Mouse (Mus musculus) fibroblast of lung, adult 2 months (primary cell): ENCODE measurements around the gene Cpsf4l.
"Not testable (repeated sequence)": the region's sequence is repeated elsewhere in the genome, so short reads cannot be mapped to it uniquely, and the experiment has no call there.

Source experiments
- DNase-seq: peaks from one replicate; pipeline ENCODE4 v3.0.0-alpha.2; 2011; ENCODE audit warnings: low read depth

The Cpsf4l gene

GRCm38 (mm10) chr11:113666648-113667047, 43.2 kb downstream of the Cpsf4l start:
- DNase-seq, result no peak

- no peak for DNase-seq
Observed at GRCm38 (mm10) chr11:113666205-113666604, 43.6 kb downstream of the Cpsf4l start.

DNA sequence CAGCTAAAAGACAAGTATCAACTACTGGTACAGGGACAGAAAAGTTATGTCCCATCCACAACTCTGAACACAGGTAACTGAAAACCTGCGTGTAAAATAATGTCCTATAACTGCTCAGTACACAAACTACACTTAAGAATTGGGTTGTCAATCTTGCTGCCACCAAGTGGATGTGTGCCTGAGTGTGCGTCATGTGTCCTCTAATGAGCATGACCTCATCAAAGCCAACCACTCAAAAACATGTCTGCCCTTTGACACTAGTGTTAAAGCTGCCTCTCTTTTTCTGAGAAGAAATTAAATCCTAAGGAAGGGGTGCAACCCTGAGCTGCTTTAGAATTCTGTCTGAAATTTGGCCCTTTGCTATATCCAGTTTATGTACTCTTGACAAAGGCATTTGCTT, 45.5 kb downstream of the Cpsf4l start:
- DNase-seq, result no peak

- DNase-seq, result no peak
Observed at GRCm38 (mm10) chr11:113661835-113662351, 47.9 kb downstream of the Cpsf4l start.

DNA sequence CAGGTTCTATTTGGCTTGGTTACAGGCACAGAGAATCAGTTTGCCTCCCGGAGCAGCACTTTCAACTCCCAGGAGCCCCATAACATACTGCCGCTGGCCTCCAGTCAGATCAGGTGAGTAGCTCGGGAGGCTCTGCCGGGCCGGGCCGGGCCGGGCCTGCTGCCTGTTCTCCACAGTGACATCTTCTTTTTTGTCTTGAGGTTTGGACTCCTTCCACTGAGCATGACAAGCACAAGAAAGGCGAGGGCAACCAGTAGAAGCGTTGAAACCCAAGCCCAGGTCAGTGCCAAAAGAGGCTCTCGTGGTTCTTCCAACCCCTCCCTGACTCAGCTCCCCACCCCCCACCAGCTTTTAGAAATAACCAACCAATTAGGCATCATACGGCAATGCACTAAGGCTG, 48.9 kb downstream of the Cpsf4l start:
- no peak for DNase-seq

GRCm38 (mm10) chr11:113660213-113660612, 49.6 kb downstream of the Cpsf4l start:
- DNase-seq, result not testable (repeated sequence)

- DNase-seq, result no peak
Observed at GRCm38 (mm10) chr11:113658763-113659162, 51.1 kb downstream of the Cpsf4l start.

DNA sequence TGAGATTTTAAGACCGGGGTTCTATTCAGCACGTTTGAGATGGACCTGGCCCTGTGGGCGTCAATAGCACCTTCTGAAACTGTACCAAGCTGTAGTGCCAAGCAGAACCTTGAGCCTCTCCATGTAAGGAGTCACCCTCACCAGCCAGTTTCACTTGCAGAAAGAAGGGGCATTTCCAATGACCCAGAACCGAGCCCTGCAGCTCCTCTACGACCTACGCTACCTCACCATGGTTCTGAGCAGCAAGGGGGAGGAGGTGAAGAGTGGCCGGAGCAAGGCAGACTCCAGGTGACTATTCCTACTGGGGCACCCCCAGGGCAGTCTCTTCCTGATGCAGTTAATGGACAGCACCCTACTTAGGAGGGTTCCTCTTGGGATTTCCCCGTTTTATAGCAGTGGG, 51.5 kb downstream of the Cpsf4l start:
- DNase-seq, result no peak

DNA sequence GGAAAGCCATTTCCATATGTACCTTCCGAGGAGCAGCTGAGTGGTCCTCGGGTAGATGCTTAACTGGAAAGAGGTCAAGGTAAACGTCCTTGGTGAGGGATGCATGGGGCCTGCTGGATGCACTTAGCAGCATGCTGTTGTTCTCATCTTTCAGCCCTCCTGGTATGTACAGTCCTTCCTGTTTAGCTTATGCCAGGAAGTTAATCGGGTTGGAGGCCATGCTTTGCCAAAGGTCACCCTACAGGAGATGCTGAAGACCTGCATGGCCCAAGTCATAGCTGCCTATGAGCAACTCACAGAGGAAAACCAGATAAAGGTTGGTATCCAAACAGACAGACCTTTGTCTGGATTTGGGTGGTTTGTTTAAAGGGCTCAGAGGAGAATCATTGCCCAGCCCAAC, 52.6 kb downstream of the Cpsf4l start:
- no peak for DNase-seq

GRCm38 (mm10) chr11:113656511-113656932, 53.3 kb downstream of the Cpsf4l start:
- no peak for DNase-seq

DNA sequence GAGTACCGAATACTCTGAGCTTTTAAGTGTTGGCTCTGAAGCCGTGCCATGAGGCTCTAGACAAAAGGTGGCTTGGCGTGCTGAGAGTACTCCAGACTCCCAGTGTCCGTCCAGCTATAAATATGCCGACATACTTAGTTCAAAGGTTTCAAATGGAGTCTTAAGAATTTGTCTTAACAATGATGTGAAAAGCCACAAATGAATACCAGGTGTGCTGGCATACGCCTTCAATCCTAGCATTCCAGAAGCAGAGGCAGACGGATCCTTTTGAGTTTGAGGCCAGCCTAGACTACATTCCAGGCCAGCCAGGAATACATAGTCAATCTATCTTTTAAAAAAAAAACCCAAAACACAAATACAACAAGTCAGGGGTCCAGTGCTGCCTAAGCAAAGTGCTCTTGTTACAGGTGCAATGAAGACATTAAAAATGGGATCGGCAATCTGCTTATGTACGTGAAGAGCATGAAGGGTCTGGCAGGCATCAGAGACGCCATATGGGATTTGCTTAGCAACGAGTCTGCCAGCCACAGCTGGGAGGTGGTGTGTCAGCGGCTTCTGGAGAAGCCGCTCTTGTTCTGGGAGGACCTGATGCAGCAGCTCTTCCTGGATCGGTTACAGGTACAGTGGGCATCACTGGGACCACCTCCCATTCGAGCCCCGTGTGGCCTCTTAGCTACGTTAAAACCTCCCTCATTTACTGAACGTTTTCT, 55.1 kb downstream of the Cpsf4l start:
- peak; percentile 43 for DNase-seq

- DNase-seq, result no peak
Observed at GRCm38 (mm10) chr11:113654105-113654504, 55.7 kb downstream of the Cpsf4l start.

DNA sequence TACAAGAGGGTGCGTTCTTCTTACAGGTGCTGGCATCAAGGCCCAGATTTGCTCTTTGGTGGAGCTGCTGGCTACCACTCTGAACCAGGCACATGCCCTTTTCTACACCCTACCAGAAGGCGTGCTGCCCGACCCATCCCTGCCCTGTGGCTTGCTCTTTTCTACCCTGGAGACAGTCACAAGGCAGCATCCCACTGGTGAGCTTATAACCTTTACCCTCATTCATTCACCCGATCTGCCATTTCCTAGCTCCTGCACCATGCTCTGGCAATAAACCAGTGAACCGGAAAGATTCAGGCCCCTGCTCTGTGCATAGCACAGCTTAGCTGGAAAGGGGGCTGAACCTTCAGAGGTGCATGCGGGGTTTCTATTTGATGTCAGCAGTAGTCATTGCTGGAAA, 57.3 kb downstream of the Cpsf4l start:
- no peak for DNase-seq

- no peak for DNase-seq
Observed at GRCm38 (mm10) chr11:113651907-113652273, 57.9 kb downstream of the Cpsf4l start.

DNA sequence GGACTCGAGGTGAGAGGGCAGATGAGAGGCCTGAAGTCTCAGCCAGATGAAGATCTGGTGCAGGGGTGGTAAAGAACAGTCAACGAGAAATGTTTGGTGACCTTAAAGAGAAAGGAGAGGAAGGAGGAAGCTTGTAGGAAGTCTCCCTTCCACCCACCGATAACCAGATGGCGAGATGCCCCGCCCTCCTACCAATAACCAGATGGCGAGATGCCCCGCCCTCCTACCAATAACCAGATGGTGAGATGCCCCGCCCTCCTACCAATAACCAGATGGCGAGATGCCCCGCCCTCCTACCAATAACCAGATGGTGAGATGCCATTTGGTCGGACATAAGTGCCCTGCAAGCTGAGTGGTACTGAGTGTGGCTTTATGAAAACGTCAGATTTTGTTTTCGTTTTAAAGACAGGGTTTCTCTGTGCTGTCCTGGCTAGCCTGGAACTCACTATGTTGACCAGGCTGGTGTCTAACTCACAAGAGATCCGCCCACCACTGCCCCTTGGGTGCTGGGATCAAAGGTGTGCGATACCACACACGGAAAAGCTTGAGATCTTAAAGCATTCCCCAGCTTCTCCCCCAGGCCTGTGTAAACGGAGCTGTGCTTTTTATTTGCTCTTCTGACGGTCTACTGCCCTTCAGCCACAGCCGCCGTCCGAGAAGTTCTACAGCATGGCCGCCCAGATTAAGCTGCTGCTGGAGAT, 58.5 kb downstream of the Cpsf4l start:
- no peak for DNase-seq

DNA sequence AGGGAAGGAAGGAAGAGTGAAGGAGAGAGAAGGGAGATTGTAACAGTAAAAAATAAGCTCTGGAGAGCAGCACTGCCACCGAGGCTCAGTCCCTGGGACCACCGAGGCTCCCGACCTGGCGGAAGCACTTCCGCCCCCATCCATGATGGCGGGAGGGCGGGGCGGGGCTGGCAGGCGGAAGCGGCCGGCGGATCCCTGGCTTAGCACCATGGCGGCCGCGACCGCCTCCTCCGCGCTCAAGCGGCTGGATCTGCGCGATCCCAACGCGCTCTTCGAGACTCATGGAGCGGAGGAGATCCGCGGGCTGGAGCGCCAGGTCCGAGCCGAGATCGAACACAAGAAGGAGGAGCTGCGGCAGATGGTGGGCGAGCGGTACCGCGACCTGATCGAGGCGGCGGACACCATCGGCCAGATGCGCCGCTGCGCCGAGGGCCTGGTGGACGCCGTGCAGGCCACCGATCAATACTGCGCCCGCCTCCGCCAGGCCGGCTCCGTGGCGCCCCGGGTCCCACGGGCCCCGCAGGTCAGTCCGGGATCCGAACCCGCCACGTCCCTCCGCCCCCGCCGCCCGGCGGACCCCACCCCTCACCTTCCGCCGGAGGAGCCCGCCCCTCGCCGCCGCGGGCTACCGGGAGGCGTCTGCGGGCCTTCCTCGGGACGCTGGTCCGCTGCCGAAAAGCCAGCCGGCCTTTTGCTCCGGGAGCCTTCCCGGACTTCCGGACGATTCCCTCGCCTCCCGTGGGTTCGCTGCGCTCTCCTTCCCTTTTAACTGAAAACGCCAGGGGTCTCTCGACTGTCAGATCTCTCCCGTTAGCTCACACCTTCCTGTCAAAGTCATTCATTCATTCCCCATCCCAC, 60.2 kb downstream of the Cpsf4l start, which contains the start of gene Slc39a11:
Gene Slc39a11 (minus strand): TSS at position 727 of the 858 bp plus-strand sequence.
- no peak for DNase-seq

DNA sequence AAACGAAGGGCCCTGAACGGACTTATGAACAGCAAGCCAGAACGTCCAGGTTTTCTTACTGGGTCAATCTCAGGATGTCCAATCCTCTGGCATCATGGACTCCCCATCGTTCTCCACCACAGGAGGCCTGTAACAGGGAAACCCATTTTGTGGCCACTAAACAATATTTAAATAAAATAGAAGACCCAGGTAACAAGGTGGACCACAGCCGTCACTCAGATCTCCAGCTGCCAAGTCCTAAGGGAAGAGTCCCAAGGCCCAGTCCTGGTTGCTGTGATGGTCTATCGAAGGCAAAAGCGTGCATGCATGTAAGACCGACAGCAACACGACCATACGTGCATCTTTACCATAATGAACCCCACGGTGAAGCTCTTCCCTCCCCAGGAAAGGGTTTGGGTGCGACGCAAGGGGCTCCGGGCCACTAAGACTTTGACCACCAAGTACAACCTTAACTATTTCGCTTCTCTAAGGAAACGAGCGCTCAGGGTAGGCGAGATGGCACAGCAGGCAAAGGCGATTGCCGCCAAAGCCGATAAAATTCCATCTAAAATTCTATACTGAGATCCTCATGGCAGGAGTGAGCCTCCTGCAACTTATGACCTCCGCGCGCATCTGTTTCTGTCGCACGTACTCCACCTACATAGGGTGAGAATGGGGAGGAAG, 61.0 kb downstream of the Cpsf4l start, which contains the start of gene Cog1:
Gene Cog1 (plus strand): TSS at position 480 of the 663 bp plus-strand sequence.
- DNase-seq, result no peak
